Mouse (Mus musculus): Measurements from ENCODE around the gene Ndrg4. TPM values are rescaled to one million over a fixed set of nuclear protein-coding genes. Genes with fewer than 3 reads are reported as not detected.

Gene Ndrg4
- polyA plus RNA-seq, 1 experiment: 83.9 TPM

DNA sequence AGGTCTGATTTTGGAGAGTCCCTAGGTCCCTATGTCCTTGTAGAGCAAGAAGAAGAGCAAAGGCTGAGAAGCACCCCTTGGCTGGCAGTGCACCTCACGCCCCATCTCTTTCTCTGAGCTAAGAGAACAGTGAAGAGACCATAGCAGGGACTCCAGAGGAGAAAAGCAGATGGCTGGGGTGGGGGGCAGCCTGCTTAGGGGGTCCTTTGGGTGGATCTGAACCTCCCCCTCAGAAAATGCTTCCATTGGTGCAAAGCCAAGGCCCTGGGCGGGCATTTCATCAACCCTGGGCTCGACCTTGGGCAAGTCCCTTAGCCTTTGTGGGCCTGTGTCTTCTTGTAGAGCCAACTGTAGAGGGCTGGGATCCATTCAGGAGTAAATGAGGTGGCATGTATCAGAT lies 27.8 kb downstream of the Ndrg4 start:
- Histone ChIP-seq H3K4me3 (no peak overlapping the region), H3K4me2 (ENCODE audit: low read depth) (no peak overlapping the region), H3ac (ENCODE audit: control insufficient read depth, insufficient read length) (no peak overlapping the region), H3K27me3 (ENCODE audit: control insufficient read depth, insufficient read depth, insufficient read length) (no peaks in the 10 kb centered on the region), H3K36me3 (ENCODE audit: control insufficient read depth, insufficient read depth) (no peaks in the 10 kb centered on the region), H3K79me2 (ENCODE audit: control insufficient read depth, insufficient read depth) (no peaks in the 10 kb centered on the region)
- TF ChIP-seq CEBPB (IDR thresholded peaks at IDR 0.05; ENCODE audit: insufficient read depth, poor library complexity, severe bottlenecking) (no peak), E2F4 (IDR thresholded peaks at IDR 0.05; ENCODE audit: insufficient read depth) (no peak), USF1 (IDR thresholded peaks at IDR 0.05; ENCODE audit: low read depth) (no peak), TCF3 (IDR thresholded peaks at IDR 0.05; ENCODE audit: insufficient read length, low read depth) (no peak), TCF12 (IDR thresholded peaks at IDR 0.05; ENCODE audit: insufficient read depth, poor library complexity, severe bottlenecking) (no peak), POLR2A (IDR thresholded peaks at IDR 0.05; ENCODE audit: insufficient read length, low read depth) (no peak), REST (IDR thresholded peaks at IDR 0.05; ENCODE audit: insufficient read depth, insufficient read length) (no peak), MYOG (IDR thresholded peaks at IDR 0.05; ENCODE audit: control insufficient read depth in 1 of 3, insufficient read depth in 1 of 3, insufficient read length in 2 of 3, low read depth in 2 of 3) (no peak), MYOD1 (IDR thresholded peaks at IDR 0.05; ENCODE audit: control insufficient read depth in 1 of 3, insufficient read length in 2 of 3, low read depth in 2 of 3) (no peak), MAX (IDR thresholded peaks at IDR 0.05; ENCODE audit: low read depth) (no peak), SRF (IDR thresholded peaks at IDR 0.05; ENCODE audit: control insufficient read depth, insufficient read length, low read depth) (no peak), POLR2AphosphoS2 (IDR thresholded peaks at IDR 0.05; ENCODE audit: insufficient read length, low read depth) (no peak)

- TF ChIP-seq SRF (IDR thresholded peaks at IDR 0.05; ENCODE audit: control insufficient read depth, insufficient read length, low read depth): no peak
- no peak for TF ChIP-seq E2F4 (IDR thresholded peaks at IDR 0.05; ENCODE audit: insufficient read depth)
- TF ChIP-seq TCF3 (IDR thresholded peaks at IDR 0.05; ENCODE audit: insufficient read length, low read depth): no peak
- no peak for TF ChIP-seq POLR2A (IDR thresholded peaks at IDR 0.05; ENCODE audit: insufficient read length, low read depth)
- TF ChIP-seq MYOD1 (IDR thresholded peaks at IDR 0.05; ENCODE audit: control insufficient read depth in 1 of 3, insufficient read length in 2 of 3, low read depth in 2 of 3): no peak
- no peak for TF ChIP-seq TCF12 (IDR thresholded peaks at IDR 0.05; ENCODE audit: insufficient read depth, poor library complexity, severe bottlenecking)
- TF ChIP-seq USF1 (IDR thresholded peaks at IDR 0.05; ENCODE audit: low read depth): no peak
- no peak for TF ChIP-seq MAX (IDR thresholded peaks at IDR 0.05; ENCODE audit: low read depth)
- TF ChIP-seq MYOG (IDR thresholded peaks at IDR 0.05; ENCODE audit: control insufficient read depth in 1 of 3, insufficient read depth in 1 of 3, insufficient read length in 2 of 3, low read depth in 2 of 3): no peak
- TF ChIP-seq CEBPB (IDR thresholded peaks at IDR 0.05; ENCODE audit: insufficient read depth, poor library complexity, severe bottlenecking): no peak
- no peak for TF ChIP-seq POLR2AphosphoS2 (IDR thresholded peaks at IDR 0.05; ENCODE audit: insufficient read length, low read depth)
- no peak for TF ChIP-seq REST (IDR thresholded peaks at IDR 0.05; ENCODE audit: insufficient read depth, insufficient read length)
- Histone ChIP-seq H3ac (ENCODE audit: control insufficient read depth, insufficient read length) (no peak overlapping the region), H3K36me3 (ENCODE audit: control insufficient read depth, insufficient read depth) (no peaks in the 10 kb centered on the region), H3K27me3 (ENCODE audit: control insufficient read depth, insufficient read depth, insufficient read length) (no peaks in the 10 kb centered on the region), H3K4me2 (ENCODE audit: low read depth) (no peak overlapping the region), H3K79me2 (ENCODE audit: control insufficient read depth, insufficient read depth) (no peaks in the 10 kb centered on the region), H3K4me3 (no peak overlapping the region)
Measured at GRCm38 (mm10) chr8:95709579-95709978, 32.8 kb downstream of the Ndrg4 start.

DNA sequence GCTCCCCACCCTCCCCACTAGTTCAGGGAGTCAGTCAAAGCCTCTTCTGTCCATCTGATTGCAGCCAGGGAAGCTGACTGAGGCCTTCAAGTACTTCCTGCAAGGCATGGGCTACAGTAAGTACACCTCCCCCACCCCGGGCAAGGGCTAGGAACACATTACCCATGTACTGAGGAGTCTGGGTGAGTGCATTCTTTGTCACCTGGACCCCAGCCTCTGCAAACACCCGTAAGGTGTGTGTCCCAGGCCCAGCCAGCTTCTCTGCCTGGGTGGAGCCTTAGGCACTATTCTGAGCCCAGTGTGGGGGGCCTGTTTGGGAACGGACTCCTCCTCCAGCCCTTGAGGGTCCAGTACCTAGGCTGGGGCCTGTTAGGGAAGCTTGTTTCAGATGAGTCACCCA lies 34.2 kb downstream of the Ndrg4 start:
- Histone ChIP-seq H3K36me3 (ENCODE audit: control insufficient read depth, insufficient read depth) (no peaks in the 10 kb centered on the region), H3K79me2 (ENCODE audit: control insufficient read depth, insufficient read depth) (no peaks in the 10 kb centered on the region), H3ac (ENCODE audit: control insufficient read depth, insufficient read length) (no peak overlapping the region), H3K4me3 (no peak overlapping the region), H3K4me2 (ENCODE audit: low read depth) (no peak overlapping the region), H3K27me3 (ENCODE audit: control insufficient read depth, insufficient read depth, insufficient read length) (no peaks in the 10 kb centered on the region)
- TF ChIP-seq MYOD1 (IDR thresholded peaks at IDR 0.05; ENCODE audit: control insufficient read depth in 1 of 3, insufficient read length in 2 of 3, low read depth in 2 of 3) (no peak), REST (IDR thresholded peaks at IDR 0.05; ENCODE audit: insufficient read depth, insufficient read length) (no peak), TCF12 (IDR thresholded peaks at IDR 0.05; ENCODE audit: insufficient read depth, poor library complexity, severe bottlenecking) (no peak), USF1 (IDR thresholded peaks at IDR 0.05; ENCODE audit: low read depth) (no peak), TCF3 (IDR thresholded peaks at IDR 0.05; ENCODE audit: insufficient read length, low read depth) (no peak), SRF (IDR thresholded peaks at IDR 0.05; ENCODE audit: control insufficient read depth, insufficient read length, low read depth) (no peak), POLR2AphosphoS2 (IDR thresholded peaks at IDR 0.05; ENCODE audit: insufficient read length, low read depth) (no peak), POLR2A (IDR thresholded peaks at IDR 0.05; ENCODE audit: insufficient read length, low read depth) (no peak), E2F4 (IDR thresholded peaks at IDR 0.05; ENCODE audit: insufficient read depth) (no peak), MYOG (IDR thresholded peaks at IDR 0.05; ENCODE audit: control insufficient read depth in 1 of 3, insufficient read depth in 1 of 3, insufficient read length in 2 of 3, low read depth in 2 of 3) (no peak), MAX (IDR thresholded peaks at IDR 0.05; ENCODE audit: low read depth) (no peak), CEBPB (IDR thresholded peaks at IDR 0.05; ENCODE audit: insufficient read depth, poor library complexity, severe bottlenecking) (no peak)

GRCm38 (mm10) chr8:95712395-95712794 lies 35.6 kb downstream of the Ndrg4 start:
- H3K4me3 ChIP-seq: no peak overlapping the region
- TF ChIP-seq REST (IDR thresholded peaks at IDR 0.05; ENCODE audit: insufficient read depth, insufficient read length) (no peak), TCF12 (IDR thresholded peaks at IDR 0.05; ENCODE audit: insufficient read depth, poor library complexity, severe bottlenecking) (no peak), USF1 (IDR thresholded peaks at IDR 0.05; ENCODE audit: low read depth) (no peak), E2F4 (IDR thresholded peaks at IDR 0.05; ENCODE audit: insufficient read depth) (no peak), POLR2AphosphoS2 (IDR thresholded peaks at IDR 0.05; ENCODE audit: insufficient read length, low read depth) (no peak), POLR2A (IDR thresholded peaks at IDR 0.05; ENCODE audit: insufficient read length, low read depth) (no peak), SRF (IDR thresholded peaks at IDR 0.05; ENCODE audit: control insufficient read depth, insufficient read length, low read depth) (no peak)
- no peak overlapping the region for H3ac ChIP-seq (ENCODE audit: control insufficient read depth, insufficient read length)
- H3K4me2 ChIP-seq (ENCODE audit: low read depth): no peak overlapping the region
- no peaks in the 10 kb centered on the region for H3K79me2 ChIP-seq (ENCODE audit: control insufficient read depth, insufficient read depth)
- no peaks in the 10 kb centered on the region for H3K27me3 ChIP-seq (ENCODE audit: control insufficient read depth, insufficient read depth, insufficient read length)
- H3K36me3 ChIP-seq (ENCODE audit: control insufficient read depth, insufficient read depth): no peaks in the 10 kb centered on the region

Measured in myocyte (in vitro differentiated cells).